Mouse (Mus musculus) lung, embryonic 16.5 days (tissue): ENCODE measurements at regions not wholly inside any gene's neighbourhood (a gene's known extent, or its start where the extent isn't known, plus 50 kb on each side); places are given as distances from the start of the nearest gene placed in this dataset.

Experiments used
- ATAC-seq: fragments of 200-750 bp; cut with Nextera tagmentation; 2 replicates; pipeline ENCODE4 v1.8.0; 2017; ENCODE audit warnings: low read depth, mild to moderate bottlenecking, moderate library complexity
- H3K27ac ChIP-seq: fragments of 300-500 bp; sonication (generic); 2 replicates; pipeline ENCODE4 v1.5.1; 2014; ENCODE audit warnings: mild to moderate bottlenecking, control low read depth, low read length
- H3K27me3 ChIP-seq: fragments of 300-500 bp; sonication (generic); 2 replicates; pipeline ENCODE4 v1.6.1; 2014; ENCODE audit warnings: low read depth, low read length, mixed read lengths; ENCODE audit not compliant: control insufficient read depth, insufficient read depth
- H3K36me3 ChIP-seq: fragments of 300-500 bp; sonication (generic); 2 replicates; pipeline ENCODE4 v1.6.1; 2014; ENCODE audit warnings: low read length; ENCODE audit not compliant: control insufficient read depth, insufficient read depth
- H3K4me1 ChIP-seq: fragments of 300-500 bp; sonication (generic); replicated peaks from 2 replicates; pipeline ENCODE4 v1.6.1; 2014; ENCODE audit warnings: low read length, mixed read lengths; ENCODE audit not compliant: control insufficient read depth, insufficient read depth
- H3K4me2 ChIP-seq: fragments of 300-500 bp; sonication (generic); 2 replicates; pipeline ENCODE4 v1.6.1; 2014; ENCODE audit warnings: low read depth, low read length, control low read depth
- H3K4me3 ChIP-seq: fragments of 300-500 bp; sonication (generic); 2 replicates; pipeline ENCODE4 v1.5.1; 2014; ENCODE audit warnings: mild to moderate bottlenecking, low read length, control low read depth
- H3K9ac ChIP-seq: fragments of 300-500 bp; sonication (generic); 2 replicates; pipeline ENCODE4 v1.6.1; 2014; ENCODE audit warnings: low read length, control low read depth
- H3K9me3 ChIP-seq: fragments of 300-500 bp; sonication (generic); 2 replicates; pipeline ENCODE4 v1.6.1; 2016; ENCODE audit warnings: low read length; ENCODE audit not compliant: control insufficient read depth
- WGBS: fragments of 180-500 bp; shearing (Covaris S2); extraction: QIAGEN DNeasy Blood & Tissue Kit; methylation state at CpG from one replicate; pipeline ENCODE4 v1.1.7; 2014; 5-methylcytosine and 5-hydroxymethylcytosine counted together

DNA sequence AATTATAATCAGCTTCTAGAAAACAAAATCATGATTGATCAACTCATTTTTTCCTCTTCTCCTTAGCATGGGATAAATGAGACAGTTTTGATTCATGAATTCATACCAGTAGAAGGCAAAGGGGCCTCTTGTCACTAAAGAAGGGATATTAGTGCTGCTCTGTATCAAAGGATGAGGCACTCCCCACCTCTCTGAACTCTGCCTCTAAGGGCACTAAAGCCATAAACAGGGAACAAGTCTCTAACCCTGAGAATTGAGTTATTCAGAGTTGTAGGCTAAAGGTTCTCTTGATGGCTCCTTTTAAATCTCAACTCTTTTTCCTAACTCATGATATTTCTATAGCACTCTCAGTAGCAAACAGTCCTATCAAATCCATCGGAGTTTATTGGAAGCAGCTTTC, 442.8 kb downstream of the Dync2h1 start:
- Histone ChIP-seq H3K4me1 (no peaks in the 10 kb centered on the region), H3K9me3 (no peaks in the 10 kb centered on the region), H3K36me3 (no peaks in the 10 kb centered on the region), H3K9ac (no peak overlapping the region), H3K4me2 (no peak overlapping the region), H3K27ac (no peak overlapping the region), H3K27me3 (no peaks in the 10 kb centered on the region), H3K4me3 (no peak overlapping the region)
- ATAC-seq = no peak
- WGBS = 88% methylated on average over 1 of the region's 1 CpGs

DNA sequence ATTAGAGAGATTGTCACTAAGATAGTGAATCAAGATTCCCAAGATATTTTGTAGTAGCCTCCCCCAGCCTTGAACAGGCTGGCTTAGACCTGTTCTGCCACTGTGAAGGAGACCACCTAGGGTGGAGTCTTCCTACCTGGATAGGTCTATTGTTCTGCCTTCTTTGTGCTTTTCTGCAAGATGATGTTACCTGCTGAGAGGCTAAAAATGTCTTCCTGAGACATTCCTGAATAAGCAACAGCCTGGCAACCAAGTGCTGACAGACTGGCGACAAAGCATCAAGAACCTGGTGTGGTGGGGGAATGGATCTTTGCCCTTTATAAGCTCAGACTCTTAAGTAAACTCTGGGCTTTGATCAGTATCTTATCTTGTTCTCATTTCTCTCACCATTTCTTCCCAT, 447.8 kb downstream of the Dync2h1 start:
- ATAC-seq = no peak
- H3K9ac ChIP-seq = no peak overlapping the region
- H3K4me3 ChIP-seq = no peak overlapping the region
- no peaks in the 10 kb centered on the region for H3K27me3 ChIP-seq
- H3K4me2 ChIP-seq = no peak overlapping the region
- no peak overlapping the region for H3K27ac ChIP-seq
- WGBS = 62% methylated on average over 1 of the region's 1 CpGs
- no peaks in the 10 kb centered on the region for H3K36me3 ChIP-seq
- H3K4me1 ChIP-seq = no peaks in the 10 kb centered on the region
- H3K9me3 ChIP-seq = no peaks in the 10 kb centered on the region

GRCm38 (mm10) chr9:6726411-6726810, 456.8 kb upstream of the Ddi1 start:
- H3K27ac ChIP-seq = no peak overlapping the region
- 51% methylated on average over 1 of the region's 1 CpGs for WGBS
- H3K4me2 ChIP-seq = no peak overlapping the region
- ATAC-seq = no peak
- no peaks in the 10 kb centered on the region for H3K4me1 ChIP-seq
- H3K9me3 ChIP-seq = no peaks in the 10 kb centered on the region
- H3K27me3 ChIP-seq = no peaks in the 10 kb centered on the region
- H3K9ac ChIP-seq = no peak overlapping the region
- H3K36me3 ChIP-seq = no peaks in the 10 kb centered on the region
- H3K4me3 ChIP-seq = no peak overlapping the region

- H3K27ac ChIP-seq = no peak overlapping the region
- H3K4me1 ChIP-seq = no peaks in the 10 kb centered on the region
- ATAC-seq = no peak
- H3K9ac ChIP-seq = no peak overlapping the region
- H3K4me2 ChIP-seq = no peak overlapping the region
- H3K27me3 ChIP-seq = no peaks in the 10 kb centered on the region
- no peaks in the 10 kb centered on the region for H3K9me3 ChIP-seq
- H3K4me3 ChIP-seq = no peak overlapping the region
- WGBS = 78% methylated on average over 3 of the region's 3 CpGs
- H3K36me3 ChIP-seq = no peaks in the 10 kb centered on the region
Observed at GRCm38 (mm10) chr9:6677225-6677718, 407.6 kb upstream of the Ddi1 start.

- Histone ChIP-seq H3K4me3 (no peak overlapping the region), H3K4me1 (no peaks in the 10 kb centered on the region), H3K9me3 (no peaks in the 10 kb centered on the region), H3K4me2 (peak overlapping the region; percentile 22; the same call in 1 of the 2 replicates), H3K27ac (no peak overlapping the region), H3K27me3 (no peaks in the 10 kb centered on the region), H3K36me3 (no peaks in the 10 kb centered on the region), H3K9ac (no peak overlapping the region)
- 36% methylated on average over 14 of the region's 14 CpGs for WGBS
- peak; percentile 61; the same call in 1 of the 2 replicates for ATAC-seq
Observed at GRCm38 (mm10) chr9:6668001-6668969, 398.6 kb upstream of the Ddi1 start.

GRCm38 (mm10) chr9:6665679-6666078, 396.0 kb upstream of the Ddi1 start:
- Histone ChIP-seq H3K9ac (no peak overlapping the region), H3K36me3 (no peaks in the 10 kb centered on the region), H3K4me2 (no peak overlapping the region), H3K27me3 (no peaks in the 10 kb centered on the region), H3K4me3 (no peak overlapping the region), H3K9me3 (no peaks in the 10 kb centered on the region), H3K4me1 (no peaks in the 10 kb centered on the region), H3K27ac (no peak overlapping the region)
- no peak for ATAC-seq
- 49% methylated on average over 2 of the region's 2 CpGs for WGBS

DNA sequence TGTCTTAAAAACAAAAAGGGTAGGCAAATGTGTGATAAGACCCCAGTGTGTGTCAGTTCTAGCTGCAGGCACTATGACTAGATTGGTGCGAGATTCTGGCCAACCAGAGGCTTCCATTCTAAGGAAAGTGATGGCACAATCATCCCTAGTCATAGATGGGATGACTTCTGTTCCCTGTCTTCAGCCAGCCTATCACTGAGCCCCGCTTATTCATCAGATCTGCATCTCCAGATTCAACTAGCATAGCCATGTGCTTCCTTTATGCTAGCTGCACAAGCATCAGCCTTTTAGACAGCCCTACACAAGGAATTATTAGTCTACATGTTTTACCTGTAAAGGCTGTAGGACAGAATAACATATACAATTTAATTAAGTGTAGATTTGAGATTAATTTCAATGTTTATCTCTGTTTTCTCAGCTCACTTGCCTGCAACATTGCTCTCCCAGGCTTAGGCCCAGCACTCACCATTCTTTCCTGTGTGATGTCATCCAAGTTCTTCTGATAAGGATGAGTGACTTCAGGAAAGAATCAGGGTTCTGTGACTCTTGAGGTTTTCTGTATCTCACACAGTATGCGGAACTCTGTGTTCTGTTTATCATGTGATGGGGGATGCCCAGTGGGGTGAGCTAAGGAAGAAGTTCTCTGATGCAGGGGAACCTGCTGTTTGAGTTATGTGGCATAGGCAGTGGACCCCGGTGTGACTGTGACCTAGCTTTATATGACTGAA, 382.8 kb upstream of the Ddi1 start:
- H3K4me3 ChIP-seq = no peak overlapping the region
- no peak overlapping the region for H3K4me2 ChIP-seq
- H3K27ac ChIP-seq = no peak overlapping the region
- 76% methylated on average over 4 of the region's 4 CpGs for WGBS
- H3K9ac ChIP-seq = no peak overlapping the region
- H3K27me3 ChIP-seq = no peaks in the 10 kb centered on the region
- H3K9me3 ChIP-seq = no peaks in the 10 kb centered on the region
- no peaks in the 10 kb centered on the region for H3K4me1 ChIP-seq
- ATAC-seq = no peak
- H3K36me3 ChIP-seq = no peaks in the 10 kb centered on the region

- H3K9me3 ChIP-seq = no peaks in the 10 kb centered on the region
- H3K27me3 ChIP-seq = no peaks in the 10 kb centered on the region
- no peak overlapping the region for H3K27ac ChIP-seq
- no peak overlapping the region for H3K9ac ChIP-seq
- H3K4me3 ChIP-seq = no peak overlapping the region
- 84% methylated on average over 6 of the region's 6 CpGs for WGBS
- H3K36me3 ChIP-seq = no peaks in the 10 kb centered on the region
- no peak for ATAC-seq
- H3K4me1 ChIP-seq = no peaks in the 10 kb centered on the region
- H3K4me2 ChIP-seq = no peak overlapping the region
Observed at GRCm38 (mm10) chr9:6651572-6652236, 382.1 kb upstream of the Ddi1 start.

DNA sequence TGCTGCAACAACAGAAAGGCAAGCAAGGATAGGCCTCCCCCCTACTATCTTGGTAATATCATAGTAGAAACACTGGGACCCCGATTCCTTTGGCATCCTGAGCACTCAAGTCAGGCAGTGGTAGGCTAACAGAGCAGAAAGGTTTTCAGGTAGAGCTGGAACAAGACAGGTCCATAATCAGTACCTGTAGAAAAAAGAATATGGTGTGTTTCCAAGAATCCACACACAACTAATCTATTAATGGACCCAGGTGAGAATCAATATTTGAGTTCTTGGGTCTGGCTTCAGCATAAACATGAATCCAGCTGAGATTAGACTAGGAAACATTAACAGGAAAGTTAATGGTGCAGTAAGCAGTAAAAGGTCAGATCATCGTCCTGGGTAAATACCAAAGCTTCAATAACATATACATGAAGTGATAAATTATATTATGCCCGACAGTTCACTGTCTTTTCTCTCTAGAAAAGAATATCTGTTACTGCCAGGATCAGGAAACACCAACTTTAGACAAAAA, 376.2 kb upstream of the Ddi1 start:
- H3K9me3 ChIP-seq = no peaks in the 10 kb centered on the region
- no peak overlapping the region for H3K4me2 ChIP-seq
- H3K27me3 ChIP-seq = no peaks in the 10 kb centered on the region
- ATAC-seq = no peak
- no peak overlapping the region for H3K27ac ChIP-seq
- no peak overlapping the region for H3K9ac ChIP-seq
- no peaks in the 10 kb centered on the region for H3K4me1 ChIP-seq
- no peak overlapping the region for H3K4me3 ChIP-seq
- WGBS = 56% methylated on average over 3 of the region's 3 CpGs
- H3K36me3 ChIP-seq = no peaks in the 10 kb centered on the region
